Mouse (Mus musculus) heart, embryonic 15.5 days (tissue): ENCODE data around the gene Mon2. TPM values are rescaled to one million over a fixed set of nuclear protein-coding genes. Genes with fewer than 3 reads are reported as not detected.
A peak's percentile ranks its signal among the peaks of the same experiment; 100 is the strongest.
"Not testable (repeated sequence)": the region's sequence is repeated elsewhere in the genome, so short reads cannot be mapped to it uniquely, and the experiment has no call there.

Source experiments
- ATAC-seq: fragments of 200-750 bp; cut with Nextera tagmentation; replicated peaks from 2 replicates; pipeline ENCODE4 v1.8.0; 2017; ENCODE audit warnings: low read depth, moderate TSS enrichment; ENCODE audit not compliant: insufficient number of reproducible peaks, insufficient read depth, low FRiP score
- H3K27ac ChIP-seq: fragments of 300-500 bp; sonication (generic); 2 replicates; pipeline ENCODE4 v1.5.1; 2015; ENCODE audit warnings: mild to moderate bottlenecking, inconsistent platforms
- H3K27me3 ChIP-seq: fragments of 300-500 bp; sonication (generic); 2 replicates; pipeline ENCODE4 v1.6.1; 2015; ENCODE audit warnings: inconsistent platforms
- H3K36me3 ChIP-seq: fragments of 300-500 bp; sonication (generic); 2 replicates; pipeline ENCODE4 v1.6.1; 2015; ENCODE audit warnings: mild to moderate bottlenecking, inconsistent platforms
- H3K4me1 ChIP-seq: fragments of 300-500 bp; sonication (generic); replicated peaks from 2 replicates; pipeline ENCODE4 v1.6.1; 2015; ENCODE audit warnings: inconsistent platforms
- H3K4me2 ChIP-seq: fragments of 300-500 bp; sonication (generic); 2 replicates; pipeline ENCODE4 v1.6.1; 2015; ENCODE audit warnings: inconsistent platforms, mild to moderate bottlenecking, moderate library complexity
- H3K4me3 ChIP-seq: fragments of 300-500 bp; sonication (generic); 2 replicates; pipeline ENCODE4 v1.5.1; 2015; ENCODE audit warnings: mild to moderate bottlenecking, inconsistent platforms
- H3K9ac ChIP-seq: fragments of 300-500 bp; sonication (generic); 2 replicates; pipeline ENCODE4 v1.6.1; 2015; ENCODE audit warnings: mild to moderate bottlenecking, inconsistent platforms
- H3K9me3 ChIP-seq: fragments of 300-500 bp; sonication (generic); replicated peaks from 2 replicates; pipeline ENCODE4 v1.6.1; 2016; ENCODE audit warnings: inconsistent platforms
- WGBS: fragments of 180-500 bp; shearing (Covaris S2); methylation state at CpG from one replicate; pipeline ENCODE4 v1.1.7; 2015; ENCODE audit warnings: mixed read lengths; 5-methylcytosine and 5-hydroxymethylcytosine counted together
- polyA plus RNA-seq: library from polyadenylated mRNA; unstranded; fragments of >200 nt; fragmentation: Nextera tagmentation; extraction: Ambion mirVana; gene quantifications from 2 replicates; pipeline ENCODE4 v1.2.1, GENCODE M21; 2015

Mon2 gene
- polyA plus RNA-seq, 1 experiment from 2014 or later, result 16.5 TPM

DNA sequence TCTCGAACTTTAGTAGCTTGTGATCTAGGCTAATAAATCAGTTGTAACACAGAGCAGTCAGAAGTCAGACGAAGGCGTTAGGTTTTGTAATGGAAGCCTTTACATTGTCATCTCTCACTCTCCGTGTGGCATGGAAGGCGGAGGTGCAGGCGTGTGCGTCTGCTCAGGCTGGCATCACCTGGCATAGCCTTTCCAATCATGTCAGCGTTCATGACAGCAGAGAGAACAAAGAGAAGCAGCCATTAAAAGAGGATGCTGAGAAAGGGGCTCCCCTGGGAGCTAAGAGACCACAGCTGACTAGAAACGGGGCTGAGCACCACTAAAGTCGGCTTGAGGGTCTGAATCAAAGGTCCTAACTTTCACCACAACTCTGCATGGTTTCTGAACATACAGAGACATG, 19.8 kb downstream of the Mon2 start:
- peaks cover 40% of the 10 kb centered on the region for H3K4me1 ChIP-seq

DNA sequence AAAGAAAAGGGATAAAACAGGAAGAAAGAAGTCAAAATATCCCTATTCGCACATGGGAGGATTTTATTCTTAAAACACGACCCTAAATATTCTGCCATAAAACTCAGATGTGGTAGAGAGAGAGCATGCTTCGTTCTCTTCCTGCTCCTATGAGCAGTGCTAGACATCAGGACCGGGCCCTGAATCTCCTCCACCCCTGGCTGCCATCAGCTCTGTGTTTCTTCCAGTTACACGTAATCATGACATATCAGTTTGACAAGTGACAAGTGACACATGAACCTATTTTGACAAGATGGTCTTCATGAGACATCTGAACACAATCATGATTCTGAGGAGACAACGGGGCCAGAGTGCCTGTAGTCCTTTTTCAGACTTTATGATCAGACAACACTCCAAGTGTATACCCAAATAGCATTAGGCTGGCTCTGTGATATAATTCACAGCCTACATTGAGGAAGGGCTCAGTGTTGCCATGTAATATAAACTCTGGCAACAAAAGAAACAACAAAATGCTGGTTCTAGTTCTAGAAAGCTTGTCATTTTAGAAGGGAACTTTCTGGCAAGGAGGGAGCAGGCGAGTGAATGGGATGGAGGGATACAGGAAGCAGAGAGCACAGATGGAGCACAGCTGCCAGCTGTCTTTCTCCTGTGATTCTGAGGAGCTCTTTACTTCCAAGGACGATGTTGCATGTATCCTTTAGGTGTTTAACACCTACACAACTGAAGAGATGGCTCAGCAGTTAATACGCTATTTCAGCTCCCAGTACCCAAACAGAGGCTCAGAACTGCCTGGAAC, 20.9 kb downstream of the Mon2 start:
- peak overlapping the region; percentile 5 for H3K27ac ChIP-seq
- no peak overlapping the region for H3K4me3 ChIP-seq
- H3K4me1 ChIP-seq, result peaks cover 33% of the 10 kb centered on the region
- no peak overlapping the region for H3K4me2 ChIP-seq
- no peak overlapping the region for H3K9ac ChIP-seq
- no peak for ATAC-seq
- H3K27me3 ChIP-seq, result no peaks in the 10 kb centered on the region
- H3K36me3 ChIP-seq, result peaks cover 11% of the 10 kb centered on the region; the same call in 1 of the 2 replicates
- H3K9me3 ChIP-seq, result no peaks in the 10 kb centered on the region
- WGBS, result 53% methylated on average over 9 of the region's 9 CpGs

More for the DNA sequence above, 19.8 kb downstream of the Mon2 start:
- H3K4me2 ChIP-seq, result no peak overlapping the region
- H3K36me3 ChIP-seq, result 0 out of 2 replicates have a peak, but pooled peaks cover 9% of the 10 kb centered on the region
- no peak overlapping the region for H3K9ac ChIP-seq
- 81% methylated on average over 10 of the region's 10 CpGs for WGBS
- no peak overlapping the region for H3K4me3 ChIP-seq
- ATAC-seq, result no peak
- H3K27me3 ChIP-seq, result no peaks in the 10 kb centered on the region
- no peaks in the 10 kb centered on the region for H3K9me3 ChIP-seq
- H3K27ac ChIP-seq, result no peak overlapping the region

- Histone ChIP-seq H3K9me3 (no peaks in the 10 kb centered on the region), H3K36me3 (peaks cover 13% of the 10 kb centered on the region), H3K27ac (no peak overlapping the region), H3K4me3 (no peak overlapping the region), H3K9ac (no peak overlapping the region), H3K4me2 (no peak overlapping the region), H3K4me1 (peaks cover 32% of the 10 kb centered on the region), H3K27me3 (no peaks in the 10 kb centered on the region)
- ATAC-seq, result no peak
- 69% methylated on average over 4 of the region's 4 CpGs for WGBS
Measured at GRCm38 (mm10) chr10:123053557-123053956, 22.7 kb downstream of the Mon2 start.

DNA sequence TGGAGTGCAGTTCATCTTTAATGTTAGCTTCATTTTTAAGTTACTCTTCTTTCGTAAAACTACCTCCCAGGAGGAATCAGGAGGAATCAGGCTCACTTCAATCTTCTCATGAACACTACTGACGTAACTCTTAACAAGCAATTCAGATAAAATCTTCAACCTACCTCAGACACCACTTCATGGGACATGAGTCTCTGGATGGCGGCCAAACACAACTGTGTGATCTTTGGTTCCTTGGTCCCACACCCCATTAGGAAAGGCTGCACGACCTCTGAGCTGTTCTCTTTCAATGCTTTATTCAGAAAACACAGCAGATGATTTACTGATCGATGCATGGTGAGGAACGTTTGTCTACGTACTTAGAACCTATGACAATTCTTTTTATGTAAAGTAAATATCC, 24.3 kb downstream of the Mon2 start:
- Histone ChIP-seq H3K4me3 (no peak overlapping the region), H3K9ac (no peak overlapping the region), H3K9me3 (no peaks in the 10 kb centered on the region), H3K27me3 (no peaks in the 10 kb centered on the region), H3K4me1 (peaks cover 32% of the 10 kb centered on the region), H3K27ac (peak overlapping the region; percentile 37), H3K36me3 (peaks cover 8% of the 10 kb centered on the region), H3K4me2 (peak overlapping the region; percentile 21; the same call in 1 of the 2 replicates)
- no peak for ATAC-seq
- 39% methylated on average over 7 of the region's 7 CpGs for WGBS

- H3K9me3 ChIP-seq, result no peaks in the 10 kb centered on the region
- H3K4me1 ChIP-seq, result peaks cover 17% of the 10 kb centered on the region
- no peak overlapping the region for H3K9ac ChIP-seq
- H3K36me3 ChIP-seq, result peaks cover 23% of the 10 kb centered on the region
- no peak overlapping the region for H3K27ac ChIP-seq
- 92% methylated on average over 1 of the region's 1 CpGs for WGBS
- no peak overlapping the region for H3K4me3 ChIP-seq
- no peak overlapping the region for H3K4me2 ChIP-seq
- ATAC-seq, result no peak
- H3K27me3 ChIP-seq, result no peaks in the 10 kb centered on the region
Measured at GRCm38 (mm10) chr10:123048730-123049129, 27.6 kb downstream of the Mon2 start.

DNA sequence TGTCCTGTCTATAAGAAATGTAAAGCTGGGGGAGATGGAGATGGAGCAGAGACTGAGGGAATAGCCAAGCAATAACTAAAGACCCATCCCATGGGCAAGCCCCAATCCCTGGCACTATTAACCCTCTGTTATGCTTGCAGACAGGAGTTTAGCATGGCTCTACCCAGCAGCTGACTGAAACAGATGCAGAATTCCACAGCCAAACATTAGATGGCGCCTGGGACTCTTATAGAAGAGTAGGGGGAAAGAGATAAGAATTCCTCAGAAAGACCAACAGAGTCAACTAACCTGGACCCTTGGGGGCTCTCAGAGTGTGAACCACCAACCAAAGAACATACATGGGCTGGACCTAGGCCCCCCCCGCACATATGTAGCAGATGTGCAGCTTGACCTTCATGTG, 36.4 kb downstream of the Mon2 start:
- H3K36me3 ChIP-seq, result peaks cover 54% of the 10 kb centered on the region
- H3K9me3 ChIP-seq, result no peaks in the 10 kb centered on the region
- no peak overlapping the region for H3K27ac ChIP-seq
- 47% methylated on average over 2 of the region's 2 CpGs for WGBS
- no peaks in the 10 kb centered on the region for H3K27me3 ChIP-seq
- H3K4me2 ChIP-seq, result no peak overlapping the region
- no peaks in the 10 kb centered on the region for H3K4me1 ChIP-seq
- H3K9ac ChIP-seq, result no peak overlapping the region
- no peak for ATAC-seq
- H3K4me3 ChIP-seq, result no peak overlapping the region

DNA sequence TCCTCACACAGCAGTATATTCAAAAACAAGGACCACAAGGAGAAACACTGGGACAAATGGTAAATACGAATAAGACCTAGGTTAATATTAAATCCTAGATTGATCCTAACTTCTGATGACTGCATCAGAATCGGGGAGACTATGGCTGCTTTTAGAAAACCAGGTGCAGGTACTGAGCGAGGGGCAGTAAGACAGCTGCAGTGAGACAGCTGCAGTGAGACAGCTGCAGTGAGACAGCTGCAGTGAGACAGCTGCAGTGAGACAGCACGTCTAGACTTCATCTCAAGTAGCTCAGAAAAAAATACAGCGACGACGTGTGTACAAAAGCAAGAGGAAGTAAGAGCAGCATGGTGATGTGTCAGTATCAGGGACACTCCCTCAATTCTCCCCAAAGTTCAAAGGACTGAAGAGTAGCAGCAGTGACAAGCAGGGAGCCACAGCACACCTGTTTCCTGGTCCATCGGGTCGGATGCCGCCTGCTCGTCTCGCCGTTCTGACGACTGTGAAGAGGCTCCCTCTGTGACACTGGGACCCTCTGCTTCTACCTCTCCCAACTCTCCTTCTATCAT, 44.1 kb downstream of the Mon2 start:
- H3K9me3 ChIP-seq, result no peaks in the 10 kb centered on the region
- H3K9ac ChIP-seq, result no peak overlapping the region
- H3K27ac ChIP-seq, result no peak overlapping the region
- peaks cover 78% of the 10 kb centered on the region for H3K36me3 ChIP-seq
- WGBS, result 82% methylated on average over 14 of the region's 14 CpGs
- no peak overlapping the region for H3K4me2 ChIP-seq
- H3K4me3 ChIP-seq, result no peak overlapping the region
- no peaks in the 10 kb centered on the region for H3K4me1 ChIP-seq
- no peak for ATAC-seq
- H3K27me3 ChIP-seq, result no peaks in the 10 kb centered on the region

DNA sequence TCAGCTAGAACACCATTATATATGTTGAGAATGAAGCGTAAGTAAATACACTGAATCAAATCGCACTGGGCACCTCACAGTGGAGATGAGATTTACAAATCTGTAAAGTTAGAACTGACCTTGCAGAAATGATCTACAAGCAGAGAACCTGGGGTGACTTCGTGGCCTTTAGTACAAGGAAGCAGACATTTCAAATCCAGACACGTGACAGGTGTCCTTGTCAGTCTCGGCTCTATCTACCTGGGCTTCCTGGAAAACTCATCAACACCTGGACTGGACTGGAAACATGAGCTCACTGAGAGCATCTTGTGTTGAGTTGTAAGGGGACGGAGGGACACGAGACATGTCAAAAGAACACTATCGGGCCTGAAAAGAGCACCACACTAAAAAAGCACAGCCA, 44.9 kb downstream of the Mon2 start:
- Histone ChIP-seq H3K4me2 (no peak overlapping the region), H3K9me3 (no peaks in the 10 kb centered on the region), H3K9ac (no peak overlapping the region), H3K36me3 (peaks cover 73% of the 10 kb centered on the region), H3K4me1 (no peaks in the 10 kb centered on the region), H3K27ac (no peak overlapping the region), H3K27me3 (no peaks in the 10 kb centered on the region), H3K4me3 (no peak overlapping the region)
- ATAC-seq, result no peak
- 89% methylated on average over 8 of the region's 8 CpGs for WGBS

DNA sequence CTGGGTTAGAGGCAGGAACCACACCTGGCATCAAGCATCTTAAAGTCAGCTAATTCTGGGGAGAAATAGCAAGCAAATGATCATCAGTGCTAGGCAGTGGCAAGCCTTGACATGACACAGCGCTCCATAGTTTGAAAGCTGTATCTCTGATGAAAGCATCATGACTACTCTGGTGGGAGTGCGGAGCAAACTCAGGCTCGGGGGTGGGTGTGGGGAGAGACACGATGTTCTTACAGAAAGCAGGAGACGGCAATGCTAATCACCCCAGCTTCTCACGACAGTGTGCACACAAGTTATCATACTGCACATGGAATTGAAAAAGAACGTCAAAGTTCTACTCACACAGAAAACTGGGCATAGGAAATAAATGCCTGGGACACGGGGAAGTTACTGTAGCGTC, 45.7 kb downstream of the Mon2 start:
- Histone ChIP-seq H3K9me3 (no peaks in the 10 kb centered on the region), H3K27me3 (no peaks in the 10 kb centered on the region), H3K27ac (no peak overlapping the region), H3K4me2 (no peak overlapping the region), H3K9ac (no peak overlapping the region), H3K4me3 (no peak overlapping the region), H3K4me1 (no peaks in the 10 kb centered on the region), H3K36me3 (peaks cover 74% of the 10 kb centered on the region)
- ATAC-seq, result no peak
- WGBS, result 90% methylated on average over 9 of the region's 9 CpGs

DNA sequence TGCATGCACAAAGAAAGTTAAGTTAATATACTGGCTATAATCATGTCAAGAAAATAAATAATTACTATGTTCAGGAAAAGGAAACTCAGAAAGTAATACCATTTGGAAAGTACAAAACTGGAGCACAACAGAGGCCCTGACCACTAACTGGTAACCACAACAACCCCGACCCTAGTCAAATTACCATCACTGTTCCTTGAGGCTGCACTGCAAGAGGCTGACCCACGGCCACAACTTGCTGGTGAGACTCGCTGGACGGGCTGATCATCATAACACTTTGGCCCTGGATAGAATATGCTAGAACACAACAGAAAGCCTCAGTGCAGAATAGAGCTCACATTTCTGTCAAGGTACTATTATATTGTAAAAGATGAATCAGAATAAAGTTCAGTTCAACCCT, 47.4 kb downstream of the Mon2 start:
- no peak for ATAC-seq
- H3K4me3 ChIP-seq, result no peak overlapping the region
- no peaks in the 10 kb centered on the region for H3K9me3 ChIP-seq
- H3K27me3 ChIP-seq, result no peaks in the 10 kb centered on the region
- no peak overlapping the region for H3K27ac ChIP-seq
- H3K4me1 ChIP-seq, result no peaks in the 10 kb centered on the region
- H3K36me3 ChIP-seq, result peaks cover 69% of the 10 kb centered on the region
- H3K4me2 ChIP-seq, result no peak overlapping the region
- 88% methylated on average over 4 of the region's 4 CpGs for WGBS
- no peak overlapping the region for H3K9ac ChIP-seq

DNA sequence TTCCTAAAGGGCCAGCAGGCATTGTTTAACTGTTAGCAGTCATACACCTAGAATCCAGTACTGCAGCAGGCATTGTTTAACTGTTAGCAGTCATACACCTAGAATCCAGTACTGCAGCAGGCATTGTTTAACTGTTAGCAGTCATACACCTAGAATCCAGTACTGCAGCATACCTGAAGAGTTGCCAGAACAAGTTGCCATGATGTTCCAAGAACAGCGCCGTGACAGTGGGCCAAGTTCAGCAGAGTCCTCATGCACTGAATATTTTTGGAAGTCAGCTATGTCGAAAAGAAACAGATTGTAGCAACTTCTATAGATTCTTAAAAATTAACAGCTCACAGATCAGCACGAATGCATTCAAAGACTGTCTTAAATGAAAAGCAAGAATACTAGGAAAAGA, 49.6 kb downstream of the Mon2 start:
- not testable (repeated sequence) for H3K9ac ChIP-seq, H3K4me3 ChIP-seq, H3K4me1 ChIP-seq, H3K27ac ChIP-seq, H3K27me3 ChIP-seq, H3K9me3 ChIP-seq, H3K4me2 ChIP-seq, ATAC-seq
- peaks cover 66% of the 10 kb centered on the region for H3K36me3 ChIP-seq
- 87% methylated on average over 4 of the region's 4 CpGs for WGBS

- Histone ChIP-seq H3K9me3 (no peaks in the 10 kb centered on the region), H3K4me3 (no peak overlapping the region), H3K4me1 (no peaks in the 10 kb centered on the region), H3K4me2 (no peak overlapping the region), H3K27ac (no peak overlapping the region), H3K36me3 (peaks cover 69% of the 10 kb centered on the region), H3K9ac (no peak overlapping the region), H3K27me3 (no peaks in the 10 kb centered on the region)
- no peak for ATAC-seq
- WGBS, result 46% methylated on average over 18 of the region's 18 CpGs
Measured at GRCm38 (mm10) chr10:123013435-123013834, 62.9 kb downstream of the Mon2 start.
